Comparison of ENCODE assay signal across 31 mouse cellular contexts in the genomic region with DNA sequence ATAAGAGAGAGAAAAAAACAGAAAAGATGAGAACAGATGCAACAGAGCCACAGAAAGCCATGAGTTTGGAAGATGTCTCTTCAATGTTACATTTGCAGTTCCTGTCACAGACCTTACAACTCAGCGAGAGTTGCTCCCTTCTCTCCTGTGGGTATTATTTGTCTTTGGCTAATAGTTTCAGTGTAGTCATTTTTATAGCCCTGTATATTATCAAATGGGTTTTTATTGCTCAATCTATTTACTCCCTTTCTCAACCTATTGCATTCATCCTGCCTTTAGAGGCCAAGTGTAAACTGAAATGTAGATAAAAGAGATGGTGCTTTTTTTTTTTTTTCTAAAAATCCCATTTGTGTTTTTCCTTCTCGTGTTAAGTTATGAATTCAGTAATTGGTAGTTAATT.
"Had no signal": no experiment of that assay in that cellular context is flagged by ENCODE, and none has a peak within 500 bp of the region (broad histone marks: within the 10 kb centered on the region; RNA-seq: fewer than 3 reads in every experiment).

No protein-coding gene starts in this region.

- ATAC-seq: liver, embryonic 12.5 days; liver, postnatal 0 days; midbrain, embryonic 13.5 days; midbrain, embryonic 15.5 days; midbrain, embryonic 16.5 days had no signal

- H3K9me3 ChIP-seq: limb, embryonic 10.5 days; limb, embryonic 12.5 days; limb, embryonic 13.5 days; limb, embryonic 15.5 days; liver, embryonic 12.5 days; liver, embryonic 13.5 days; liver, embryonic 15.5 days; lung, embryonic 15.5 days; megakaryocyte, embryonic 14.5 days; midbrain, embryonic 10.5 days; midbrain, embryonic 12.5 days; midbrain, embryonic 13.5 days; midbrain, embryonic 15.5 days; neural tube, embryonic 12.5 days; neural tube, embryonic 13.5 days had no signal

- H3K27me3 ChIP-seq: limb, embryonic 12.5 days; limb, embryonic 13.5 days; limb, embryonic 15.5 days; liver, embryonic 12.5 days; liver, embryonic 13.5 days; liver, embryonic 15.5 days; lung, embryonic 15.5 days; megakaryocyte, embryonic 14.5 days; midbrain, embryonic 12.5 days; midbrain, embryonic 13.5 days; midbrain, embryonic 15.5 days; neural tube, embryonic 12.5 days; neural tube, embryonic 13.5 days had no signal

- DNase-seq: left cerebral cortex, postnatal 4 days; liver; liver, embryonic 13.5 days; liver, postnatal 0 days; lung, adult 18-20 months; lung, adult 2 months; lung, postnatal 10 days; lung, postnatal 14 days; lung, postnatal 36 days; lung, postnatal 4 days; midbrain, embryonic 14.5 days had no signal

- H3K4me1 ChIP-seq: liver, embryonic 12.5 days; liver, embryonic 13.5 days; liver, embryonic 15.5 days; megakaryocyte, embryonic 14.5 days; midbrain, embryonic 12.5 days; midbrain, embryonic 13.5 days; midbrain, embryonic 15.5 days; neural tube, embryonic 12.5 days; neural tube, embryonic 13.5 days had no signal

- H3K27ac ChIP-seq: limb, embryonic 12.5 days; limb, embryonic 13.5 days; limb, embryonic 15.5 days; liver, embryonic 12.5 days; liver, embryonic 13.5 days; liver, embryonic 14.5 days; liver, embryonic 15.5 days; lung, embryonic 15.5 days; macrophage; midbrain, embryonic 10.5 days; midbrain, embryonic 12.5 days; midbrain, embryonic 13.5 days; midbrain, embryonic 15.5 days; neural tube, embryonic 12.5 days; neural tube, embryonic 13.5 days had no signal

- H3K9ac ChIP-seq: limb, embryonic 12.5 days; limb, embryonic 13.5 days; limb, embryonic 15.5 days; liver, embryonic 12.5 days; liver, embryonic 13.5 days; liver, embryonic 14.5 days; liver, embryonic 15.5 days; liver, postnatal 0 days; lung, embryonic 14.5 days; lung, embryonic 15.5 days; midbrain, embryonic 12.5 days; midbrain, embryonic 13.5 days; midbrain, embryonic 15.5 days; neural tube, embryonic 12.5 days; neural tube, embryonic 13.5 days had no signal

- H3K36me3 ChIP-seq: limb, embryonic 10.5 days; limb, embryonic 12.5 days; limb, embryonic 13.5 days; limb, embryonic 15.5 days; liver, embryonic 12.5 days; liver, embryonic 13.5 days; liver, embryonic 15.5 days; lung, embryonic 15.5 days; midbrain, embryonic 10.5 days; midbrain, embryonic 12.5 days; midbrain, embryonic 13.5 days; midbrain, embryonic 15.5 days; neural tube, embryonic 12.5 days; neural tube, embryonic 13.5 days had no signal

- H3K4me3 ChIP-seq: limb, embryonic 10.5 days; limb, embryonic 12.5 days; limb, embryonic 13.5 days; limb, embryonic 15.5 days; liver, embryonic 12.5 days; liver, embryonic 13.5 days; liver, embryonic 15.5 days; lung, embryonic 15.5 days; megakaryocyte, embryonic 14.5 days; midbrain, embryonic 10.5 days; midbrain, embryonic 12.5 days; midbrain, embryonic 13.5 days; midbrain, embryonic 15.5 days; myocyte; neural tube, embryonic 12.5 days; neural tube, embryonic 13.5 days had no signal

- H3K4me2 ChIP-seq: limb, embryonic 12.5 days; limb, embryonic 13.5 days; limb, embryonic 15.5 days; liver, embryonic 12.5 days; liver, embryonic 13.5 days; liver, embryonic 15.5 days; lung, embryonic 14.5 days; lung, embryonic 15.5 days; midbrain, embryonic 11.5 days; midbrain, embryonic 12.5 days; midbrain, embryonic 13.5 days; midbrain, embryonic 15.5 days; neural tube, embryonic 12.5 days; neural tube, embryonic 13.5 days had no signal
